Mouse (Mus musculus): ENCODE data around the gene Vps51. TPM values are rescaled to one million over a fixed set of nuclear protein-coding genes. Genes with fewer than 3 reads are reported as not detected.
A peak's percentile ranks its signal among the peaks of the same experiment; 100 is the strongest.

Vps51 gene
- polyA plus RNA-seq, 1 experiment, result 98.2 TPM

DNA sequence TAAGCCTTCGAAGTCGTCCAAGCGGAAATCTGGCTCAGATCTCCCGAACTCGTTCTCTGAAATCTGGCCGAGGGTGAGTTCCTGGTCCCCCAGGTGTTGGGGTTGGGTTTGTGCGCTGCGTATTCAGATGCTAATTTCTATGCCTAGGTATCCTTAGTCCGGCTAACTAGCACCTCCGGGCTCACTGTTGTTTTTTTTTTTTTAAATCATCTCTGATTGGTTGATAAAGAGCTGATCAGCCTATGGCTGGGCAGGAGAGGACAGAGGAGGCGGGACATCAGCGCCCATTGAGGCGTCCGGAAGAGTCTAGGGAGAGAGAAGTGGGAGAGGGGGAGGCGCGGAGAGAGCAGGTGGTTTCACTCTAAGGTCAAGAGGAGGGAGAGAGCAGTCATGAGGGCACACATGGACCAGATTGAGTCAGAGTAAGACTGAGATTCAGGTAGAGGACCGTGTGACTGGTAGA lies 8.4 kb upstream of the Vps51 start:
- Histone ChIP-seq H3K27ac (ENCODE audit: insufficient read depth, low read length) (no peak overlapping the region), H3K4me1 (ENCODE audit: control insufficient read depth, insufficient read depth, low read length) (0 out of 2 replicates have a peak, but pooled peaks cover 3% of the 10 kb centered on the region), H3K4me3 (ENCODE audit: insufficient read depth, low read length) (no peak overlapping the region; the same call in 1 of the 2 replicates)
- TF ChIP-seq CTCF (IDR thresholded peaks at IDR 0.05; ENCODE audit: extremely low read depth, insufficient read depth, low read length) (no peak), POLR2A (IDR thresholded peaks at IDR 0.05; ENCODE audit: extremely low read depth, insufficient read depth, low read length) (no peak)

DNA sequence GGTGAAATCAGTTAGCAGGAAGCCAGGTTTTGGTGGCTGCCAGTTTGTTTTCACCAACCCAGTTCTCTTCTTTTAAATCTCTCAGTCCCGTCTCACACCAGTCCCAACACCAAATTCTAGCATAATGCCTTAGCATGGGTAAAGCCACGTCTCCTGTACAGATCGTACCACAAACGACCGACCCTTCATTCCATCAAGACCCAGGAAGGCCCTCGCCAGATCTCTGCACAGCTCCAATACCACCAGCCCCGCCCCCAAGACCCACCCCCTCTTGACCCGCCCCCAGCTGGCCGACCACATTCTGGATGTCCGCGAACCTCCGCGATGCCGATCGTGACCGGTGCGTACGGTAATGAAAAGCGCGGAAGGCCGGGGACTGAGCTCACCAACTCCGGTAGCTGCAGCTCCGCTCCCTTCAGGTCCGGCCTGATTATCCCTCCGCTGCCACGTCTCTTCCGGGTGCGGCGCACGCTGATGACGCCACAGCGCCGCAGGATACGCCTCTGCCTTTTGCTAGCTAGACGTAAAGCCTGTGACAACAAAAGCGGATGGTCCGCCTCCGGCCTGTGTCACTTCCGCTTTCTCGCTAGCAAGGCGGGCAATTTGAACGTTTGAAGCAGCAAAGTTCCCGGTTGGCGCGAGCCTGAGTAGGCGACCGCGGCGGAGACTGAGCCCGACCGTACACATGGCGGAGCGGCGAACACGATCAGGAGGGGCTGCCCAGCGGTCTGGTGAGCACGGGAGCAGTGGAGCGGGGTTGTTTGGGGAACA lies 7.6 kb upstream of the Vps51 start, which contains the start of the genes Zfpl1 and Cdca5:
Gene Zfpl1 (minus strand): TSS at position 479 of the 771 bp plus-strand sequence.
Gene Cdca5 (plus strand): TSS at position 506 of the 771 bp plus-strand sequence.
- Histone ChIP-seq H3K27ac (ENCODE audit: insufficient read depth, low read length) (no peak within 1 kb of the TSS), H3K4me3 (ENCODE audit: insufficient read depth, low read length) (peak within 1 kb of the TSS; percentile 53), H3K4me1 (ENCODE audit: control insufficient read depth, insufficient read depth, low read length) (0 out of 2 replicates have a peak, but pooled peaks cover 3% of the 10 kb centered on the region)
- TF ChIP-seq POLR2A (IDR thresholded peaks at IDR 0.05; ENCODE audit: extremely low read depth, insufficient read depth, low read length), result peak; percentile 70; the same call in 1 of the 2 replicates
- TF ChIP-seq CTCF (IDR thresholded peaks at IDR 0.05; ENCODE audit: extremely low read depth, insufficient read depth, low read length), result no peak

DNA sequence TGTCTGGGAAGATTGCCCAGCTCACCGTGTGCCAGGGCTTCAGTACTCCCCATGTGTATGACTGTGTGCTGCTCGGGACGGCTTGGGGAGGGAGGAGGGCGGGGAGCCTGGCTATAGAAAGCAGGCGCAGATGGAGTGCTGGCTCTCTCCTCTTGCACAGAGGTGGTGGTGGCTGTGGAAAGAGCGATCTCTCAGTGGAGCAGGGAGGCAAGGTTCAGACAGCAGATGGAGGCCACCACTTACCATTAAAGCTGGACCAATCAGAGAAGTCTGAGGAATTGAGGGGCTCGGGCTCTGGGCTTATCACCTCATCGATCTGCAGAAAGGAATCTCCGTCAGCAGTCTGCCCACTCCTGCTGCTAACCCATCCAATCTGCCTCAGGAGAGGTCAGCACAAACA lies 5.1 kb upstream of the Vps51 start, which contains the start of gene Gm28374:
Gene Gm28374 (minus strand): TSS at position 101 of the 400 bp plus-strand sequence.
- no peak within 1 kb of the TSS for H3K4me3 ChIP-seq (ENCODE audit: insufficient read depth, low read length)
- no peak within 1 kb of the TSS for H3K27ac ChIP-seq (ENCODE audit: insufficient read depth, low read length)
- H3K4me1 ChIP-seq (ENCODE audit: control insufficient read depth, insufficient read depth, low read length), result 0 out of 2 replicates have a peak, but pooled peaks cover 4% of the 10 kb centered on the region
- TF ChIP-seq CTCF (IDR thresholded peaks at IDR 0.05; ENCODE audit: extremely low read depth, insufficient read depth, low read length), result no peak
- no peak for TF ChIP-seq POLR2A (IDR thresholded peaks at IDR 0.05; ENCODE audit: extremely low read depth, insufficient read depth, low read length)

DNA sequence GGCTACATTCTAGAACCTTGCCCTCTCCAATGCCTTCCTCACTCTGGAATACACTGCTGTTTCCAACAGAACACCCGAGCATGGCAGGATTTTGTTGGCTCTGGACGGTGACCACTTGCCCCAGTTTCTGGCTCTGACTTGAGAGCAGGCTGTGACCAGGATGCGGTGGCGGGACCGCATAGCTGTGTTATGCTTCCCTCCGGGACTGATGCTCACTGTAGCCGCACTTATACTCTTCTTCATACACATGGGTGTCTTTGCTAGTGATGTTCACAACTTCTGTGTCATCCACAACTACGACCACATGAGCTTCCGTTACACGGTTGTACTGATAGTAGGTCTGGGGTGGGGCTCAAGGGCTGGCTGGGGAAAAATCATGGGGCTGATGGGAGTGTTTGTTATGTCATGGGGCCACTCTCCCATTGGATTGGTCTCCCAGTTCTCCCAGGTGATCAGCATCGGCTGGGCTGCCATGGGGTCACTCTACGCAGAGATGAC lies 3.0 kb upstream of the Vps51 start, which contains the start of gene Tmem262:
Gene Tmem262 (plus strand): TSS at position 51 of the 498 bp plus-strand sequence.
- Histone ChIP-seq H3K4me3 (ENCODE audit: insufficient read depth, low read length) (no peak within 1 kb of the TSS), H3K4me1 (ENCODE audit: control insufficient read depth, insufficient read depth, low read length) (peaks cover 7% of the 10 kb centered on the region), H3K27ac (ENCODE audit: insufficient read depth, low read length) (no peak within 1 kb of the TSS)
- no peak for TF ChIP-seq CTCF (IDR thresholded peaks at IDR 0.05; ENCODE audit: extremely low read depth, insufficient read depth, low read length)
- TF ChIP-seq POLR2A (IDR thresholded peaks at IDR 0.05; ENCODE audit: extremely low read depth, insufficient read depth, low read length), result no peak

DNA sequence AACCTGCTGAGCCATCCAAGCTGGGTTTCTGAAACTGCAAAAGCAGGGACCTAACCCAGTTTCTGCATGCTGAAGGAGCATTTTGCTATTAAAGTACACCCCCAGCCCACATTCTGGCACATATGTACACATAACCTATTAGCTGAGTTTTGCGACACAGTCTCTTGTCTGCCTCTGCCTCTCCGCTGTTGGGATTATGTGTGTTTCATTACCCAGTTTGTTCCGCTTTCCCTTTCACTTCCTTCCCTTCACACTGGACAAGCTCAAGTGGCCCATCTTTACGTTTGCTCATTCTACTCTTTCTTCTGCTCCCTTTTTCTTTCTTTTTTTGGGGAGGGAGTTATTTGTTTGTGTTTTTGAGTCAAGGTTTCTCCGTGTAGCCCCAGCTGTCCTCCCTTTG lies 3.1 kb downstream of the Vps51 start:
- TF ChIP-seq POLR2A (IDR thresholded peaks at IDR 0.05; ENCODE audit: extremely low read depth, insufficient read depth, low read length) (no peak), CTCF (IDR thresholded peaks at IDR 0.05; ENCODE audit: extremely low read depth, insufficient read depth, low read length) (no peak)
- Histone ChIP-seq H3K27ac (ENCODE audit: insufficient read depth, low read length) (no peak overlapping the region), H3K4me3 (ENCODE audit: insufficient read depth, low read length) (no peak overlapping the region), H3K4me1 (ENCODE audit: control insufficient read depth, insufficient read depth, low read length) (peaks cover 4% of the 10 kb centered on the region)

DNA sequence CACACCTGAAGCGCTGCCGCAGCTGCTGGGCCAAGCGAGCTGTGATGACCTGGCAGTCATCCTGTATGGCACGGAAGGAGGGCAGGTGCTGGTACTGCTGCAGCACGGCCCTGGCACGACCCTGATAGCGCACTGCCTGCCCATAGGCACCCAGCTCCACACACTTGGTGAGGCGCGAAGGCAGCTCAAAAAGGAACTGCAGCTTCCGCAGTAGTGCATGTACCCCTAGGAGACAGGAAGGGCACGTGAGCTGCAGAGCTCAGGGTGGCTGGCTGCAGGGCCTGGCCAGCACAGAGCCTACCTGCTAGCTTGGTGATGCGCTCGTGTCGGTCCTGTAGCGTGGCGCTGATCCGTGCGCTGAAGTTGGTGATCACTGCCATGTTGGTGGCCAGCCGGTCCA lies 5.8 kb downstream of the Vps51 start:
- no peak overlapping the region for H3K27ac ChIP-seq (ENCODE audit: insufficient read depth, low read length)
- H3K4me3 ChIP-seq (ENCODE audit: insufficient read depth, low read length), result no peak overlapping the region
- TF ChIP-seq POLR2A (IDR thresholded peaks at IDR 0.05; ENCODE audit: extremely low read depth, insufficient read depth, low read length), result no peak
- TF ChIP-seq CTCF (IDR thresholded peaks at IDR 0.05; ENCODE audit: extremely low read depth, insufficient read depth, low read length), result no peak
- H3K4me1 ChIP-seq (ENCODE audit: control insufficient read depth, insufficient read depth, low read length), result peaks cover 2% of the 10 kb centered on the region

DNA sequence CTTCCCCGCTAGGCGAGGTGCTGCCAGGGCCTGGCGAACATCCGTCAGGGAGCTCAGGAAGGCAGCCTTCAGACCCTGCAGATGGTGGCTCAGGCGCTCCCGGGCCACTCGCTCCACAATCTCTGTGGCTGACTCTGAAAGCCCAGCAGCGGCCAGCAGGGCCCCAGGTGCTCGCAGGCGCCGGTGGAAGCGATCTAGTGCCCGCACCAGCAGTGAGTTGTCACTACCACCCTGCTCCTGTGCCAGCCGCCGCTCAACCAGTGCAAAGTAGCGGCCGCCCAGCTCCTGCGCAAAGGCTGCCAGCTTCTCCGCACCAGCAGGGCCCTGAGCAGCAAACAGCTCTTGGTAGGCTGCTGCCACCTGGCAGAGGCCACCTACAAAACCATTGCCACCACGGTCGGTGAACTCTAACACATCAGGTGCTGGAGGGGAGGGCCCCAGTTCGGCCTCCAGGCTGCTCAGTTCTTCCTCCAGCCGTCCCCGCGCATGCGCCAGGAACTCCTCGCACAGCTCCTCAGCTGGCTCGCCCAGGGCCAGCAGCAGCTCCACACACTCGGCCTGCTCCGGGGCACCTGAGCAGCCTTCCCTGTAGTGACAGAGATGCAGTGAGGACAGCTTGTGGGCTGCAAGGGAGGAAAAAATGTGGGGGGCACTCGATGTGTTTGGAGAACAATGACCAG lies 6.3 kb downstream of the Vps51 start:
- Histone ChIP-seq H3K27ac (ENCODE audit: insufficient read depth, low read length) (no peak overlapping the region), H3K4me3 (ENCODE audit: insufficient read depth, low read length) (no peak overlapping the region), H3K4me1 (ENCODE audit: control insufficient read depth, insufficient read depth, low read length) (peaks cover 1% of the 10 kb centered on the region; the same call in 1 of the 2 replicates)
- TF ChIP-seq CTCF (IDR thresholded peaks at IDR 0.05; ENCODE audit: extremely low read depth, insufficient read depth, low read length) (no peak), POLR2A (IDR thresholded peaks at IDR 0.05; ENCODE audit: extremely low read depth, insufficient read depth, low read length) (no peak)

DNA sequence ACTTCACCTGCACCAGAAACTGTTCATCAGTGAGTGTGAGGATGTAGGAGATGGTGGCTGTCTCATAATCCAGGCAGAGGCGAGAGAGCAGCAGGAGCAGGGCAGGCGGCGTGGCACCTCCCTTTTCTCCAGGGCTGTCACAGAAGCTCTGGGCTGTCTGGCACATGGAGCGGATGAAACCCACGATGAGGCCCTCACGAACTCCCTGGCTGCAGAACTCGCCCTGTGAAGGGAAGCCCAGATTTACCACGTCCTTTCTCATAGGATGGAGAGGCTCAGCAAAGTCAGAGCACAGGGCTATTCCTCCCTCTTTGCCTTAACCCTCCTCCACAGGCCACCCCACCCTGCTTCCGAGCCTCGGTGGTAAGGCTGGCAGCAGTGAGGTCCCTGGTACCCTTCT lies 7.2 kb downstream of the Vps51 start:
- Histone ChIP-seq H3K4me3 (ENCODE audit: insufficient read depth, low read length) (no peak overlapping the region), H3K4me1 (ENCODE audit: control insufficient read depth, insufficient read depth, low read length) (peaks cover 1% of the 10 kb centered on the region; the same call in 1 of the 2 replicates), H3K27ac (ENCODE audit: insufficient read depth, low read length) (no peak overlapping the region)
- TF ChIP-seq POLR2A (IDR thresholded peaks at IDR 0.05; ENCODE audit: extremely low read depth, insufficient read depth, low read length) (no peak), CTCF (IDR thresholded peaks at IDR 0.05; ENCODE audit: extremely low read depth, insufficient read depth, low read length) (no peak)

DNA sequence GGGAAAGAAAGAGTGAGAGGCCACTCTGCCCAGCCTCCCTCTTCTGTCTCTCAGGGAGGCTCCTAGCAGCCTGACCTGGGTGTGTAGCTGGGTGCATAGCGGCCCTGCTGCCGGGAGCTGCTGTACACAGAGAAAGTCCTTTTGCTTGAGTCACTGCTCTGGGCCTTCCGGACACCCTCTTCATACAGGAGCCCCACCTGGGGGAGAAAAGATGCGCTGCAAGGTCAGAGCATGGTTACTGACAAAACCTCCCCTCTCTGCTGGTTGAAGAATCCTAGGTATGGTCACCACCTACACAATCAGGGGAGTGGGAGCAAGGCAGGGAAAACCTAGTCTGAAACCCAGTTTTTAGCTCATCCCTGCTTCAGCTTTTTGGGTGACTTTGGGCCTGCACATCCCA lies 8.1 kb downstream of the Vps51 start:
- H3K4me1 ChIP-seq (ENCODE audit: control insufficient read depth, insufficient read depth, low read length), result peaks cover 1% of the 10 kb centered on the region; the same call in 1 of the 2 replicates
- no peak for TF ChIP-seq CTCF (IDR thresholded peaks at IDR 0.05; ENCODE audit: extremely low read depth, insufficient read depth, low read length)
- no peak overlapping the region for H3K4me3 ChIP-seq (ENCODE audit: insufficient read depth, low read length)
- no peak overlapping the region for H3K27ac ChIP-seq (ENCODE audit: insufficient read depth, low read length)
